Mouse (Mus musculus): ENCODE data around the gene Zfhx3. TPM values are rescaled to one million over a fixed set of nuclear protein-coding genes. Genes with fewer than 3 reads are reported as not detected.
A peak's percentile ranks its signal among the peaks of the same experiment; 100 is the strongest.

The Zfhx3 gene
- polyA plus RNA-seq, 1 experiment from 2014 or later = 15.7 TPM

DNA sequence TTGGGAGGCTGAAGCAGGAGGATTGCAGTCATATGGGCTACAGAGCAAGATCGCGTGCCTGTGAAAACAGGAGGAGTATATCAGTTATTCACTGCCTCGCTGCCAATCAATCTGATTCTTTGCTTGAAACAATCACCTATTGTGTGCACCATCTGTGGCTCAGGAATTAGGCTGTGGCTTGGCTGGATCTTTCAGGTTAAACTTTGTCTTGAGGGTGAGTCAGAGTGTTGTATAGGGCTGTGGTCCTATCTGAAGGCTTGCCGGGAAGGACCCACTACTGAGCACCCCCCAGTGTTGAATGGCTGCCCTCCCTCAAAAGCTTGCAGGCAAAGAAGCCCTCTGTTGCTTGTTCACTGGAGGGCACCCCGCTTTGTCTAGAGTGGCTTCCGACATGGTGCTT is 812.1 kb downstream of the Zfhx3 start:
- no peak overlapping the region for H3K27ac ChIP-seq (ENCODE audit: low read depth)
- H3K9me3 ChIP-seq (ENCODE audit: control insufficient read depth, low read length) = no peaks in the 10 kb centered on the region
- H3K4me2 ChIP-seq (ENCODE audit: low read length) = no peak overlapping the region
- ATAC-seq (replicated peaks; ENCODE audit: low FRiP score, low TSS enrichment, low read depth) = no peak
- DNase-seq (ENCODE audit: low spot score) = no peak
- H3K36me3 ChIP-seq (ENCODE audit: control insufficient read depth, insufficient read depth, low read length) = no peaks in the 10 kb centered on the region
- H3K27me3 ChIP-seq (replicated peaks; ENCODE audit: control insufficient read depth, insufficient read depth, low read length) = no peaks in the 10 kb centered on the region
- WGBS = 80% methylated on average over 6 of the region's 6 CpGs
- no peak overlapping the region for H3K9ac ChIP-seq (ENCODE audit: low read length)
- peaks cover 18% of the 10 kb centered on the region for H3K4me1 ChIP-seq (replicated peaks; ENCODE audit: control insufficient read depth, insufficient read depth, low read length)
- no peak overlapping the region for H3K4me3 ChIP-seq (ENCODE audit: low read depth, low read length)

DNA sequence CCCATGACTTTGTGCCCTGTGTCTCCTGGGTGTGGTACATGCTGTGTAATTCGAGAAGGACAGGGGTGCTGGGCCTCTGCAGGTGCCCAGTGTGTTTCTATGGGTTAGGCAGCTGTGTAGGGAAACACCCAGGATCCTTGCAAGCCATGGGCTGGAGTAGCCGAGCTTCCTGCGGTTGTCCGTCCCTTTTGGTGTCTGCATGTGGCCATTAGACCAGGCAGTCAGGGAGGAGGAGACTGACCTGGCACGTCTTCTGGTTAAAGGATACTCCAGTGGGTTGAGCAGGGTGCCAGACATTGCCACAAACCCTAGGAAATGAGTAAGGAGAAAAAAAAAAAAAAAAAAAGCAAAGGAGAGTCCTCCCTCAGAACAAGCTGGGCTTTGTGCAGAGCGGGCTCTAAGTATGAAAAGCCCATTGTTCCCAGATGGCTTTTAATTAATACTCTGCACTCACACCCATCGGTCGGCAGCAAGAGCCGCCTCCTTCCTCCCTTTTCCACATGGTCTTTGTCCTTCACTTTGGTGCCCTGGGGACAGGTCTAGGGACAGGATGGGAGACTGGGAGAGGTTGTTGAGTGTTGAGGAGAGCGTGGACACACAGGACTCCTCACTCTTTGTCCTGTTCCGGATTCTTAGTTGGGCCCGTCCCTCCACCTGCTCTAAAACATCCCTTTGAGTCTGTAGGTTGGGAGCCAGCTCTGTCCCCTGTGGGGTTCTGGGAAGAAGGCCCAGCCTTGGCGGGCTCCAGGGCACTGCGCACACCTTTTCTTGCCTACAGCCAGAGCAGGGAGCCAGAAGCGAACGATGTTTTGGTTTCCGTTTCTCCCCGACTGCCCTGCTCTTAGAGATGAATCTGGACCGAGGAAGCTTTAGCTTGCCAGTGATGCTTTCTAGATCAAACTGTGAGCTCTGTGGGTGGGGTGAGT is 813.2 kb downstream of the Zfhx3 start:
- Histone ChIP-seq H3K4me3 (ENCODE audit: low read depth, low read length) (no peak overlapping the region), H3K4me2 (ENCODE audit: low read length) (no peak overlapping the region), H3K9me3 (ENCODE audit: control insufficient read depth, low read length) (no peaks in the 10 kb centered on the region), H3K27me3 (replicated peaks; ENCODE audit: control insufficient read depth, insufficient read depth, low read length) (no peaks in the 10 kb centered on the region), H3K4me1 (replicated peaks; ENCODE audit: control insufficient read depth, insufficient read depth, low read length) (peaks cover 18% of the 10 kb centered on the region), H3K27ac (ENCODE audit: low read depth) (peak overlapping the region; percentile 64; the same call in 1 of the 2 replicates), H3K9ac (ENCODE audit: low read length) (no peak overlapping the region), H3K36me3 (ENCODE audit: control insufficient read depth, insufficient read depth, low read length) (no peaks in the 10 kb centered on the region)
- 69% methylated on average over 19 of the region's 19 CpGs for WGBS
- ATAC-seq (replicated peaks; ENCODE audit: low FRiP score, low TSS enrichment, low read depth) (peak; percentile 53; the same call in 1 of the 2 replicates), DNase-seq (ENCODE audit: low spot score) (no peak)

DNA sequence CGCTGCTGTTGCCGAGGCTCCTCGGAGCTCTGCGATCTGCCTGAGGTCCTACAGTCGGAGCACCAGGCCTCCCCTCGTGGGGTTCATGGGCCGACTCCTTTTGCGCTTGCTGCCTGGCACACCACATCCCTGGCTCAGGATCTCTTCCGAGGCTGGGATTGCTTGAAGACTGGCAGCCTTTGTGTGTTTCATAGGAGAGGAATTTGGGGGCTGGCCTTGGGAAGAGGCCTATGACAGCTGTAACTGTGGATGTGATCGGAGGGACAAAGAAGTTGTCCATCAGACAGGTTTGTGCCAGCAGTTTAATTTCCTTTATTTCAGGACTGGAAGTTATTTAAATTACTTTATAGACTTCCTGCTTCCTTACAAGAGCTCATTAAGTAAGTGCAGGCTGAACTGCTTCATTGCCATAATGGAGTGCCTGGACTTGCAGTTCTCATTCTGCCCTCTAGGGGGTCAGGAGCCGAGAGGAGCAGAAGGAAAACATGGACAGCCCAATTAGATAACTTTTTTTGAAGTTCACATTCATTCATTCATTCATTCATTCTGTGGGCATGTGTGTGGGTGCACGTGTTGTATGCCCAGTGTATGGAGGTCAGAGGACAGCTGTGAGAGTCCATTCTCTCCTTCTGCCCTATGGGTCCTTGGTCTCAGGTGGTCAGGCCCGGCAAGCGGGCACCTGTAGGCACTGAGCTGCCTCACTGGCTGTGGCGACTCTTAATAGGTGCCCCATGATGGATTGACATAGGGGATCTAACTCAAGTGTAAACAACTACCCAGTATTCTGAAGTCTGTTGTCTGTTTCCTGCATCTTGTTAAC is 817.3 kb downstream of the Zfhx3 start:
- Histone ChIP-seq H3K4me1 (replicated peaks; ENCODE audit: control insufficient read depth, insufficient read depth, low read length) (peaks cover 41% of the 10 kb centered on the region), H3K4me2 (ENCODE audit: low read length) (no peak overlapping the region), H3K9me3 (ENCODE audit: control insufficient read depth, low read length) (no peaks in the 10 kb centered on the region), H3K27ac (ENCODE audit: low read depth) (peak overlapping the region; percentile 58; the same call in 1 of the 2 replicates), H3K36me3 (ENCODE audit: control insufficient read depth, insufficient read depth, low read length) (no peaks in the 10 kb centered on the region), H3K4me3 (ENCODE audit: low read depth, low read length) (no peak overlapping the region), H3K27me3 (replicated peaks; ENCODE audit: control insufficient read depth, insufficient read depth, low read length) (no peaks in the 10 kb centered on the region), H3K9ac (ENCODE audit: low read length) (no peak overlapping the region)
- 58% methylated on average over 15 of the region's 15 CpGs for WGBS
- DNase-seq (ENCODE audit: low spot score) (peak; percentile 88), ATAC-seq (replicated peaks; ENCODE audit: low FRiP score, low TSS enrichment, low read depth) (no peak)

- no peaks in the 10 kb centered on the region for H3K9me3 ChIP-seq (ENCODE audit: control insufficient read depth, low read length)
- H3K27me3 ChIP-seq (replicated peaks; ENCODE audit: control insufficient read depth, insufficient read depth, low read length) = no peaks in the 10 kb centered on the region
- ATAC-seq (replicated peaks; ENCODE audit: low FRiP score, low TSS enrichment, low read depth) (no peak), DNase-seq (ENCODE audit: low spot score) (no peak)
- no peak overlapping the region for H3K4me2 ChIP-seq (ENCODE audit: low read length)
- peaks cover 49% of the 10 kb centered on the region for H3K4me1 ChIP-seq (replicated peaks; ENCODE audit: control insufficient read depth, insufficient read depth, low read length)
- no peak overlapping the region for H3K9ac ChIP-seq (ENCODE audit: low read length)
- H3K4me3 ChIP-seq (ENCODE audit: low read depth, low read length) = no peak overlapping the region
- H3K36me3 ChIP-seq (ENCODE audit: control insufficient read depth, insufficient read depth, low read length) = no peaks in the 10 kb centered on the region
- H3K27ac ChIP-seq (ENCODE audit: low read depth) = no peak overlapping the region
- WGBS = 61% methylated on average over 10 of the region's 10 CpGs
These were observed 818.3 kb downstream of the Zfhx3 start for GRCm38 (mm10) chr8:108760745-108761144.

DNA sequence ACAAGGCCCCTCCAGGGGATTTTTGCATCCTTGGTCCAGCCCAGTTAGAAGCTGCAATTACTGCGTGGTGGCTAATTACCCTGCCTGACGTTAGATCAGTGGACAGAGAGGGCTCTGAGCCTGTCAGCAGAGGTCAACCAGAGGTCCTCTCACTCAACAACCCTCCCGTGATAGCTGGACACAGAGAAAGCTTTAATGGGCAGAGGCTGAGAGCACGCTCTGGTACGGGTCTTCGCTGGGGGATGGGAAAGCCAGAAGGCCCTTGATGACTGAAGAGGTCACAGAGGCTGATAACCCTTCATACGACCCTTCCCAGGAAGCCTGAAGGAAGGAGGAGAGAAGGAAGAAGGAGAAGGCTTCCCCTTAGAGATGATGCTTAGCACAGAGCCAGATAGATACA is 820.1 kb downstream of the Zfhx3 start:
- no peaks in the 10 kb centered on the region for H3K9me3 ChIP-seq (ENCODE audit: control insufficient read depth, low read length)
- H3K27ac ChIP-seq (ENCODE audit: low read depth) = no peak overlapping the region
- no peak overlapping the region for H3K9ac ChIP-seq (ENCODE audit: low read length)
- no peak overlapping the region for H3K4me2 ChIP-seq (ENCODE audit: low read length)
- ATAC-seq (replicated peaks; ENCODE audit: low FRiP score, low TSS enrichment, low read depth) = no peak
- H3K4me1 ChIP-seq (replicated peaks; ENCODE audit: control insufficient read depth, insufficient read depth, low read length) = peaks cover 63% of the 10 kb centered on the region
- H3K4me3 ChIP-seq (ENCODE audit: low read depth, low read length) = no peak overlapping the region
- DNase-seq (ENCODE audit: low spot score) = no peak
- H3K27me3 ChIP-seq (replicated peaks; ENCODE audit: control insufficient read depth, insufficient read depth, low read length) = no peaks in the 10 kb centered on the region
- WGBS = 35% methylated on average over 7 of the region's 7 CpGs
- no peaks in the 10 kb centered on the region for H3K36me3 ChIP-seq (ENCODE audit: control insufficient read depth, insufficient read depth, low read length)

- ATAC-seq (replicated peaks; ENCODE audit: low FRiP score, low TSS enrichment, low read depth) = no peak
- DNase-seq (ENCODE audit: low spot score) = no peak
- H3K4me3 ChIP-seq (ENCODE audit: low read depth, low read length) = no peak overlapping the region
- H3K4me1 ChIP-seq (replicated peaks; ENCODE audit: control insufficient read depth, insufficient read depth, low read length) = peaks cover 61% of the 10 kb centered on the region
- no peak overlapping the region for H3K9ac ChIP-seq (ENCODE audit: low read length)
- peak overlapping the region; percentile 40 for H3K27ac ChIP-seq (ENCODE audit: low read depth)
- no peak overlapping the region for H3K4me2 ChIP-seq (ENCODE audit: low read length)
- H3K9me3 ChIP-seq (ENCODE audit: control insufficient read depth, low read length) = no peaks in the 10 kb centered on the region
- WGBS = 33% methylated on average over 19 of the region's 19 CpGs
- no peaks in the 10 kb centered on the region for H3K27me3 ChIP-seq (replicated peaks; ENCODE audit: control insufficient read depth, insufficient read depth, low read length)
- no peaks in the 10 kb centered on the region for H3K36me3 ChIP-seq (ENCODE audit: control insufficient read depth, insufficient read depth, low read length)
These were observed 822.2 kb downstream of the Zfhx3 start for GRCm38 (mm10) chr8:108764403-108765194.

GRCm38 (mm10) chr8:108766102-108766501 is 823.7 kb downstream of the Zfhx3 start:
- Histone ChIP-seq H3K36me3 (ENCODE audit: control insufficient read depth, insufficient read depth, low read length) (no peaks in the 10 kb centered on the region), H3K27ac (ENCODE audit: low read depth) (no peak overlapping the region), H3K4me2 (ENCODE audit: low read length) (no peak overlapping the region), H3K27me3 (replicated peaks; ENCODE audit: control insufficient read depth, insufficient read depth, low read length) (no peaks in the 10 kb centered on the region), H3K9ac (ENCODE audit: low read length) (no peak overlapping the region), H3K4me1 (replicated peaks; ENCODE audit: control insufficient read depth, insufficient read depth, low read length) (peaks cover 72% of the 10 kb centered on the region), H3K4me3 (ENCODE audit: low read depth, low read length) (no peak overlapping the region), H3K9me3 (ENCODE audit: control insufficient read depth, low read length) (no peaks in the 10 kb centered on the region)
- ATAC-seq (replicated peaks; ENCODE audit: low FRiP score, low TSS enrichment, low read depth) (no peak), DNase-seq (ENCODE audit: low spot score) (no peak)
- WGBS = 68% methylated on average over 6 of the region's 6 CpGs

DNA sequence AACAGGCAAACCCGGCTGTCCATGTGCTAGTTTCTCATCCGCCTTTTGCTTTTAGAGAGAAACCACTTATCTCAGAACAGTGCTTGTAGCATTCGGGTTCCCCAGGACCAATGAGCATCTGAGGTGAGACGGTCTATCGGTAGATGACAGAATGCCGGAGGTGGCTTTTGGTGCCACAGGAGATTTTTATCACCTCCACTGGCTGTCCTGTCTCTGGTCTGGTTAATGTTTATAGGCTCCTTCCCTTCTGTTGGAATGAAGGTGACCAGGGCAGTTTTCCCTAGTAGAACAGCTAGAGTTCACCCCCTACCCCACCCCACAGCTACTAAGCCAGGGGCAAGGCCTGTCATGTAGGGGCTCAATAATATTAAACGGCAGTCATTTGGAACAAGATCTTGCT is 825.6 kb downstream of the Zfhx3 start:
- Histone ChIP-seq H3K4me2 (ENCODE audit: low read length) (no peak overlapping the region), H3K4me3 (ENCODE audit: low read depth, low read length) (no peak overlapping the region), H3K27me3 (replicated peaks; ENCODE audit: control insufficient read depth, insufficient read depth, low read length) (no peaks in the 10 kb centered on the region), H3K27ac (ENCODE audit: low read depth) (no peak overlapping the region), H3K36me3 (ENCODE audit: control insufficient read depth, insufficient read depth, low read length) (no peaks in the 10 kb centered on the region), H3K9me3 (ENCODE audit: control insufficient read depth, low read length) (no peaks in the 10 kb centered on the region), H3K4me1 (replicated peaks; ENCODE audit: control insufficient read depth, insufficient read depth, low read length) (peaks cover 69% of the 10 kb centered on the region), H3K9ac (ENCODE audit: low read length) (no peak overlapping the region)
- DNase-seq (ENCODE audit: low spot score) = no peak
- 46% methylated on average over 7 of the region's 7 CpGs for WGBS
- no peak for ATAC-seq (replicated peaks; ENCODE audit: low FRiP score, low TSS enrichment, low read depth)
